Mouse (Mus musculus) myocyte (in vitro differentiated cells): ENCODE measurements at regions not wholly inside any gene's neighbourhood (a gene's known extent, or its start where the extent isn't known, plus 50 kb on each side); places are given as distances from the start of the nearest gene placed in this dataset.

Experiments
- H3K27me3 ChIP-seq: one replicate; pipeline ENCODE4 v1.6.1; 2011; ENCODE audit not compliant: control insufficient read depth, insufficient read depth, insufficient read length
- H3K36me3 ChIP-seq: one replicate; pipeline ENCODE4 v1.6.1; 2011; ENCODE audit not compliant: control insufficient read depth, insufficient read depth
- H3K4me2 ChIP-seq: one replicate; pipeline ENCODE4 v1.6.1; 2011; ENCODE audit warnings: low read depth, control low read depth
- H3K4me3 ChIP-seq: one replicate; pipeline ENCODE4 v1.5.1; 2011; ENCODE audit warnings: mild to moderate bottlenecking, control low read depth, moderate library complexity
- H3K79me2 ChIP-seq: one replicate; pipeline ENCODE4 v1.6.1; 2011; ENCODE audit not compliant: control insufficient read depth, insufficient read depth
- H3ac ChIP-seq: one replicate; pipeline ENCODE4 v1.6.1; 2011; ENCODE audit not compliant: control insufficient read depth, insufficient read length
- CEBPB ChIP-seq: IDR thresholded peaks from 2 replicates; pipeline ENCODE4 v1.6.1; 2011; ENCODE audit warnings: mild to moderate bottlenecking, moderate library complexity; ENCODE audit not compliant: poor library complexity, insufficient read depth, severe bottlenecking
- E2F4 ChIP-seq: IDR thresholded peaks from one replicate; pipeline ENCODE4 v1.6.1; 2011; ENCODE audit warnings: mild to moderate bottlenecking, control low read depth, moderate library complexity; ENCODE audit not compliant: insufficient read depth
- MAX ChIP-seq: IDR thresholded peaks from one replicate; pipeline ENCODE4 v1.6.1; 2011; ENCODE audit warnings: low read depth, mild to moderate bottlenecking, control low read depth
- MYOD1 ChIP-seq, 3 experiments: IDR thresholded peaks; one replicate each; pipeline ENCODE4 v1.6.1; 2011; ENCODE audit warnings: control low read depth in 2 of 3, low read depth in 2 of 3, mild to moderate bottlenecking in 2 of 3, moderate library complexity in 1 of 3; ENCODE audit not compliant: insufficient read length in 2 of 3, control insufficient read depth in 1 of 3
- MYOG ChIP-seq, 3 experiments: IDR thresholded peaks; one replicate each; pipeline ENCODE4 v1.6.1; 2011; ENCODE audit warnings: control low read depth in 2 of 3, low read depth in 2 of 3, mild to moderate bottlenecking in 2 of 3; ENCODE audit not compliant: insufficient read length in 2 of 3, control insufficient read depth in 1 of 3, insufficient read depth in 1 of 3
- POLR2A ChIP-seq: IDR thresholded peaks from one replicate; pipeline ENCODE4 v1.6.1; 2011; ENCODE audit warnings: low read depth, mild to moderate bottlenecking, control low read depth, moderate library complexity; ENCODE audit not compliant: insufficient read length
- POLR2AphosphoS2 ChIP-seq: IDR thresholded peaks from one replicate; pipeline ENCODE4 v1.6.1; 2011; ENCODE audit warnings: low read depth, control low read depth; ENCODE audit not compliant: insufficient read length
- REST ChIP-seq: IDR thresholded peaks from one replicate; pipeline ENCODE4 v1.6.1; 2011; ENCODE audit warnings: mild to moderate bottlenecking, control low read depth, moderate library complexity; ENCODE audit not compliant: insufficient read depth, insufficient read length
- SRF ChIP-seq: IDR thresholded peaks from one replicate; pipeline ENCODE4 v1.6.1; 2011; ENCODE audit warnings: low read depth; ENCODE audit not compliant: control insufficient read depth, insufficient read length
- TCF12 ChIP-seq: IDR thresholded peaks from one replicate; pipeline ENCODE4 v1.6.1; 2011; ENCODE audit warnings: mild to moderate bottlenecking, control low read depth; ENCODE audit not compliant: poor library complexity, insufficient read depth, severe bottlenecking
- TCF3 ChIP-seq: IDR thresholded peaks from one replicate; pipeline ENCODE4 v1.6.1; 2011; ENCODE audit warnings: low read depth, control low read depth; ENCODE audit not compliant: insufficient read length
- USF1 ChIP-seq: IDR thresholded peaks from one replicate; pipeline ENCODE4 v1.6.1; 2011; ENCODE audit warnings: low read depth, mild to moderate bottlenecking, control low read depth, moderate library complexity

- Histone ChIP-seq H3K4me3 (no peak overlapping the region), H3ac (no peak overlapping the region), H3K36me3 (no peaks in the 10 kb centered on the region), H3K4me2 (no peak overlapping the region), H3K27me3 (no peaks in the 10 kb centered on the region), H3K79me2 (no peaks in the 10 kb centered on the region)
- TF ChIP-seq POLR2AphosphoS2 (no peak), SRF (no peak), TCF3 (no peak), MYOG (IDR thresholded peaks at IDR 0.05; ENCODE audit: control insufficient read depth in 1 of 3, insufficient read depth in 1 of 3, insufficient read length in 2 of 3, low read depth in 2 of 3) (no peak), REST (no peak), MAX (no peak), CEBPB (no peak), E2F4 (no peak), TCF12 (no peak), POLR2A (no peak), MYOD1 (IDR thresholded peaks at IDR 0.05; ENCODE audit: control insufficient read depth in 1 of 3, insufficient read length in 2 of 3, low read depth in 2 of 3) (no peak), USF1 (no peak)
These were observed 97.4 kb upstream of the Inhba start for GRCm38 (mm10) chr13:15914270-15914669.

DNA sequence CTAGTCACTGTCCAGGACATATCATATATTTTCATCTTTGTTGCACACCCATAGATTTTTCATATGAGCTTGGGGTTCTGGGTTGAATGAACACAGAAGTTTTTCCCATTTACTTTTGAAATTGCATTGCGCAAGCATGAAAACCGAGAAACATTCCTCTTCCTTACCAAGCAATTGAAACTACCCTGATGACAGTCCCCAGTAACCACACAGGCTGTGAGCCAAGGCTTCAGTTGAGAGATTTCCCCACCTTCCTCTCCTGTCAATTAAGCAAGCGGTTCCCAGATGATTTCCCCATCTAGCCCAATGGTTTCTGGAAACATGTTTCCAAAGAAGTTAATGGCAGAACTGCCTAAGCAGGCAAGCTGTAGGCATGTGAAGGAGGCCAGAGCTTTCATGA, 81.8 kb upstream of the Inhba start:
- TF ChIP-seq POLR2AphosphoS2 (no peak), CEBPB (peak; percentile 95)
- no peaks in the 10 kb centered on the region for H3K27me3 ChIP-seq
- no peaks in the 10 kb centered on the region for H3K79me2 ChIP-seq
- H3K36me3 ChIP-seq = no peaks in the 10 kb centered on the region
- H3ac ChIP-seq = no peak overlapping the region
- H3K4me3 ChIP-seq = no peak overlapping the region
- no peak overlapping the region for H3K4me2 ChIP-seq

GRCm38 (mm10) chr13:15931553-15932162, 80.0 kb upstream of the Inhba start:
- no peak for TF ChIP-seq POLR2A
- TF ChIP-seq POLR2AphosphoS2 = no peak
- TF ChIP-seq MAX = no peak
- Histone ChIP-seq H3K36me3 (no peaks in the 10 kb centered on the region), H3K4me2 (no peak overlapping the region), H3K79me2 (no peaks in the 10 kb centered on the region), H3K4me3 (no peak overlapping the region), H3K27me3 (no peaks in the 10 kb centered on the region), H3ac (no peak overlapping the region)

DNA sequence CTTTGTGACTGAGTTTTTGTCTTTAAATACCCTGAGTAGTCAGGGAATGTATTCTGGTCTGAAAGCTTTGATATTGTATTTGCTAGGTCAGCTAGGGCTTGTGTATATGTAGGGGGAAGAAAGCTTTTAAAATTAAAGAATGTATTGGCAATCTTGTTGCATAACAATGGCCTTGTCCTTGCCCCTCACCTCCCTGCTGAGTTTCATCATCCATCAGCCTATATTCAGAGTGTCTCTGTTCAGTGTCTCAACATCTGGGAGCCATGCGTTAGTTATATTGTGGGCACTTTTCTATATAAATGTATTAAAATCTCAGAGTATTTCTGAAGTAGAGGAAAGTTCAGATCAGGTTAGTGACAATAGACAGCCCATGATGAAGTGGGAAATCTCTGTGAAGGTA, 76.0 kb upstream of the Inhba start:
- no peaks in the 10 kb centered on the region for H3K36me3 ChIP-seq
- H3K79me2 ChIP-seq = no peaks in the 10 kb centered on the region
- H3K4me2 ChIP-seq = no peak overlapping the region
- no peak overlapping the region for H3ac ChIP-seq
- no peak overlapping the region for H3K4me3 ChIP-seq
- no peak for TF ChIP-seq POLR2A
- no peak for TF ChIP-seq TCF12
- no peaks in the 10 kb centered on the region for H3K27me3 ChIP-seq

GRCm38 (mm10) chr13:15936109-15936508, 75.5 kb upstream of the Inhba start:
- H3K79me2 ChIP-seq = no peaks in the 10 kb centered on the region
- no peak overlapping the region for H3K4me3 ChIP-seq
- TF ChIP-seq REST (no peak), CEBPB (0 out of 2 replicates have a peak, but pooled peaks have one; percentile 31), MYOG (IDR thresholded peaks at IDR 0.05; ENCODE audit: control insufficient read depth in 1 of 3, insufficient read depth in 1 of 3, insufficient read length in 2 of 3, low read depth in 2 of 3) (no peak), MYOD1 (IDR thresholded peaks at IDR 0.05; ENCODE audit: control insufficient read depth in 1 of 3, insufficient read length in 2 of 3, low read depth in 2 of 3) (no peak), USF1 (no peak), POLR2AphosphoS2 (no peak)
- no peak overlapping the region for H3ac ChIP-seq
- no peaks in the 10 kb centered on the region for H3K27me3 ChIP-seq
- H3K36me3 ChIP-seq = no peaks in the 10 kb centered on the region
- no peak overlapping the region for H3K4me2 ChIP-seq

DNA sequence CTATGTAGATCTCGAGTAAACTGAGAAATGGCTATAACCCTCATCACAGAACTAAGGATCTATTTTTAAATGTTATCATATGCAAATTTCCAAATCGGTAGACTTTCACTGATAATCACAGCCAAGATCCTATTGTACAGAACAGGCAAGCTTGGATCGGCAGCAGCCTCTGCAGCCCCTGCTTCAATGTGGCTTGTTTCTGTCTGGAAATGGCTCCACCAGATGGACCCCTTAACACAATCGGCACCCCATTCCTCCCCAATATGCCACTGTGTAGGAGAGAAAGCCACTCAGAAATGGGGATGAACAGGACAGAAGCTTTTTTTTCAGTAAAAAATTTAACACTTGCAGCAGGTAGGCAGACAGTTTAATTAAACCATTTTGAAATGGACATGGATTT, 61.5 kb upstream of the Inhba start:
- Histone ChIP-seq H3K27me3 (no peaks in the 10 kb centered on the region), H3K4me2 (no peak overlapping the region), H3K4me3 (no peak overlapping the region), H3ac (no peak overlapping the region), H3K79me2 (no peaks in the 10 kb centered on the region), H3K36me3 (no peaks in the 10 kb centered on the region)
- no peak for TF ChIP-seq MAX
- no peak for TF ChIP-seq POLR2A
- no peak for TF ChIP-seq E2F4
- TF ChIP-seq TCF3 = no peak
- no peak for TF ChIP-seq CEBPB
- no peak for TF ChIP-seq REST
- TF ChIP-seq POLR2AphosphoS2 = no peak
